Mouse (Mus musculus) kidney, postnatal 4 days (tissue): ENCODE results near the gene Sbp.

Experiments used
- DNase-seq, 2 experiments: peaks; one replicate each; pipeline ENCODE4 v3.0.0; 2021; ENCODE audit warnings: mixed read lengths in 2 of 2

The Sbp gene

DNA sequence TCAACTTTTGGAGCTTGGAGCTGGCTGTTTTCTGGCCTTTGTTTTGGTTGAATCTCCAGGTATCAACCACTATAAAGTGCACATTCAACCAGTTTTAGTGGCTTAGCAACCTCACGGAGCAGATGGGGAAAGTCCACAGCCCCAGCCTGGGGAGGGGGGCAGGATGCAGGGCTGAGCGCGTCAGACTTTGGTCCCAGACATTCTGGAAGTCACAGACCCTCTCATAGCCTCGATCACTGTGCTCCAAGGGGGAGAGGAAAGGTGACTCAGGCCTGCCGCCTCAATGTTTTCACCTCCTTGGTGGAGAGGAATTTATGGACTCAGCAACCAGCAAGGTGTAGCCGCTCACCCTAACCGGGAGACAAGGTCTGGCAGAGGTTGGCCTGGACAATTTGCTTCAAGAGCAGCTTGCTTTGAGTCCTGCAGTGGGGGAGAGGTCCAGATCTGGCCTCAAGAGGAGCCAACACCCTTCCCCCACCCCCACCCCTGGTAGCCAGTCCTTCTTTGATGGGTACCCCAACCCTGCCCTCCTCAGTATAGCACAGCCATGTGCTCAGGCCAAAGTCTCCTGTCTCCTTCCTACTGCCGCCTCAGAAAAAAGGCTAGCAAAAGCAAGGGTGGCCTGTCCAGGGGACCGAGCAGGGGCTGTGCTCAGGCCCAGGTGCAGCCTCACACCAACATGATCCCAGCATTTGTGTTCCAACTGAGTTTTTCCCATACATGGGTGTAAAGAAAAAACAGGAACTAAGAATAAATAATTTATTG, 51.5 kb downstream of the Sbp start:
- DNase-seq = peak; percentile 48 to 74

GRCm38 (mm10) chr17:23993559-23994428, 52.3 kb downstream of the Sbp start:
- DNase-seq = peak; percentile 97 to 98

- no peak for DNase-seq
These were observed 53.2 kb downstream of the Sbp start for GRCm38 (mm10) chr17:23994667-23995066.
